Mouse (Mus musculus) MEL (cell line): Measurements from ENCODE around the gene Ablim2.

ENCODE experiments used
- CTCF ChIP-seq, 3 experiments: IDR thresholded peaks in 2 of 3; conservative IDR thresholded peaks in 1 of 3; 2 replicates each; pipeline ENCODE4 v1.5.1; 2011 to 2012; ENCODE audit warnings: low read length in 3 of 3, low read depth in 2 of 3, mild to moderate bottlenecking in 2 of 3, improper control_type of control experiment in 1 of 3, inconsistent platforms in 1 of 3, mixed read lengths in 1 of 3, moderate library complexity in 1 of 3; ENCODE audit not compliant: control insufficient read depth in 1 of 3, insufficient read depth in 1 of 3, poor library complexity in 1 of 3, severe bottlenecking in 1 of 3
- RAD21 ChIP-seq: IDR thresholded peaks from 2 replicates; pipeline ENCODE4 v1.6.1; 2011; ENCODE audit warnings: mild to moderate bottlenecking, low read depth, low read length, improper control_type of control experiment

GRCm38 (mm10) chr5:35774137-35774424, 16.4 kb downstream of the Ablim2 start:
- TF ChIP-seq CTCF (IDR thresholded peaks at IDR 0.05 in 2 of 3, conservative IDR thresholded peaks at IDR 0.05 in 1 of 3; ENCODE audit: control insufficient read depth in 1 of 3, insufficient read depth in 1 of 3, low read depth in 2 of 3, low read length in 3 of 3, poor library complexity in 1 of 3, severe bottlenecking in 1 of 3) (no peak), RAD21 (no peak)
